Mouse (Mus musculus): ENCODE data around the gene Filip1l. TPM values are rescaled to one million over a fixed set of nuclear protein-coding genes. Genes with fewer than 3 reads are reported as not detected.

The Filip1l gene
- polyA plus RNA-seq, 1 experiment from 2014 or later: 4.2 TPM

DNA sequence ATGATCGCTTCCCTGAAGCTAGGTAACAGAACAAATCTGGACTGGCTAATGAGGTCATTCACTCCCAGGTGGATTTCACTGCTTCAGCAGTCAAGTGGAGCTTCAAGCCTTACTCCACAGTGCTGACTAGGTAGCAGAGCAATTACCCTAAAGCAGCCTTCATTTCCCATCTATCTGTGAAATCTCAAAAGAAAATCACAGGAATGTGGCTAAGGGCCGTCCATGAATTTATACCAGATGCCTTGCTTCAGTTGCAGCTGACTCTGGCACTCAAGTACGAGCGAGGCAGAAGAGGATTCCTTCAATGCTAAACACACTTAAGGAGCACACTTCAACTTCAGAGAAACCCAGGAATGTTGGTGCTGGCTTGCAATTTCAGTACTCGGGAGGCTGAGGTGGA, 50.9 kb downstream of the Filip1l start:
- no peak for ATAC-seq (ENCODE audit: low read depth)
- no peaks in the 10 kb centered on the region for H3K9me3 ChIP-seq
- H3K27ac ChIP-seq (replicated peaks): no peak overlapping the region
- no peak overlapping the region for H3K4me2 ChIP-seq
- H3K9ac ChIP-seq: no peak overlapping the region
- H3K4me1 ChIP-seq (replicated peaks): no peaks in the 10 kb centered on the region
- H3K27me3 ChIP-seq: no peaks in the 10 kb centered on the region
- WGBS: 82% methylated on average over 5 of the region's 5 CpGs
- no peaks in the 10 kb centered on the region for H3K36me3 ChIP-seq
- no peak overlapping the region for H3K4me3 ChIP-seq

DNA sequence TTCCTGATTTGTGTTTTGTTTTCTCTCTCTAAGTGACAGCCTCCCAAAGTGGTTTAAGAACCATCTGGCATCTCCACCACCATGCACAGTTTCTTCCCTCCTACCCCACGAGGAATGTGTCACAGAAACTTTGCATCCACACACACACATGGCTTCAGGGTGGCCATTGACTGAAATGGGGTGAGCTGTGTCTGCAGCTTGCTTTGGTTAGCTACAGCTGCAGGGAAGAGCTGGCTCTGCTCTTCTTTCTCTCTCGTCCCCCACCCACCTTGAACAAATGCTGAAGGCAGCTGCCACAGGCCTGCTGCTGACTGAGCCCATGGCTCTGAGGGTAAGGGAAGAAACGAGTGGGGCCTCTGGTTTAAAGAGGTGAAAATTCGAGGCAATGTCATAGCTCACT, 59.9 kb downstream of the Filip1l start:
- H3K4me2 ChIP-seq: no peak overlapping the region
- 50% methylated on average over 4 of the region's 4 CpGs for WGBS
- no peak overlapping the region for H3K9ac ChIP-seq
- H3K27ac ChIP-seq (replicated peaks): no peak overlapping the region
- no peak overlapping the region for H3K4me3 ChIP-seq
- H3K9me3 ChIP-seq: no peaks in the 10 kb centered on the region
- no peak for ATAC-seq (ENCODE audit: low read depth)
- no peaks in the 10 kb centered on the region for H3K27me3 ChIP-seq
- no peaks in the 10 kb centered on the region for H3K4me1 ChIP-seq (replicated peaks)
- no peaks in the 10 kb centered on the region for H3K36me3 ChIP-seq

DNA sequence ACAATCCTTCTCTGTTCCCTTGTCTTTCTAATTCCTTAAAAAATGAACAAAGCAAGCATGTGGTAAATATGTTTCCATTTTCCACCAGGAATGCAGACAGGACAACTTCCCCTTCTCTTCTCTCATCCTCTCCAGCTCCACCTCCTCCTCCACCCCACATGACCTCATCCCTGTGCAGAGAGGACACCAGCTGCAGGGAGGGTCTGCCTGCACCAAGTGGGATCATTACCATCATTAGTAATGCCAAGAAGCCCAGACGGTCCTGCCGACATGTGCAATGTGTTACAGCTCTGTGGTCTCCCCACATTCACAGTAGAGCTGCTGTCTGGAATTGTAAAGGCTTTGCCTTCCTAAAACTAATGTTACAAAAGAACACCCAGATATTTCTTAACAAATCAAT, 63.2 kb downstream of the Filip1l start:
- H3K9ac ChIP-seq: no peak overlapping the region
- H3K27me3 ChIP-seq: no peaks in the 10 kb centered on the region
- H3K4me3 ChIP-seq: no peak overlapping the region
- no peak for ATAC-seq (ENCODE audit: low read depth)
- H3K36me3 ChIP-seq: no peaks in the 10 kb centered on the region
- H3K9me3 ChIP-seq: no peaks in the 10 kb centered on the region
- no peaks in the 10 kb centered on the region for H3K4me1 ChIP-seq (replicated peaks)
- no peak overlapping the region for H3K27ac ChIP-seq (replicated peaks)
- 21% methylated on average over 2 of the region's 2 CpGs for WGBS
- no peak overlapping the region for H3K4me2 ChIP-seq

DNA sequence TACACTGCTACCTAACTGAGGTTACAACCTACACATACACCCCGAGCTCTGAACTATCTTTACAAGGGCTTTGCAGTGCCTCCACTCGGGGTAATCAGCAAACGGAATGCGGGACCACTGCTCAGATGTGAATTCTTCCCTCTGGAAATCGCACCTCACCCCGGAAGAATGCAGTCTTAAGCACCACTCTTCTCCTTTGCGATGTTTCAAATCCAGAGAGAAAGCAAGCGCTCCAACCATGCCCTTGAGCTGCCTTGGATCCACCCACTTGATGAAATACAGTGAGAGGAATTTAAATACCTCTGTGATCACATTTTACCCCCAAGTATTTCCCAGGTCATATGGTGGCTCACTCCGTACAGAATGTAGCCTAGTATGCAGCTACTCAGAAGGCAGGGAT, 64.1 kb downstream of the Filip1l start:
- no peaks in the 10 kb centered on the region for H3K9me3 ChIP-seq
- H3K27me3 ChIP-seq: no peaks in the 10 kb centered on the region
- no peaks in the 10 kb centered on the region for H3K36me3 ChIP-seq
- no peak overlapping the region for H3K4me3 ChIP-seq
- no peak overlapping the region for H3K9ac ChIP-seq
- H3K4me2 ChIP-seq: no peak overlapping the region
- no peak overlapping the region for H3K27ac ChIP-seq (replicated peaks)
- no peak for ATAC-seq (ENCODE audit: low read depth)
- WGBS: 83% methylated on average over 9 of the region's 9 CpGs
- peaks cover 9% of the 10 kb centered on the region for H3K4me1 ChIP-seq (replicated peaks)

DNA sequence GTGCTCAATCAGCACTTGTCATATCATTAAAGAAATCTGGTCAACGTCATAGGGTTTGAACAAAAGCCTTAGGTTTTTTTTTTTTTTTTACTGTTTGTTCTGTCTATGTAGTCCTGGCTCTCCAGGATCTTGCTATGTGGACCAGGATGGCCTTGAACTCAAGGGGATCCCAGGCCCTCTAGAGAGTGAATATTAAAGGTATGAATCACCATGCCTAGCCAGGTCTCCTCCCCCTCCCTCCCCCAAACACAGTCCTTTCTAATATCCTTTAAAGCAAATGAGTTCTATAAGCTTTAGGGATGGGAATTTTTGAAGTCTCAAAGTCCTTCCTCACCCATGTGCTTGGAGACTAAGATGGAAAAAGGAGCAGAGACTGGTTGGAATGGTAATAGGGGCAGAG, 65.1 kb downstream of the Filip1l start:
- Histone ChIP-seq H3K36me3 (no peaks in the 10 kb centered on the region), H3K27me3 (no peaks in the 10 kb centered on the region), H3K9me3 (no peaks in the 10 kb centered on the region), H3K4me2 (no peak overlapping the region), H3K27ac (replicated peaks) (no peak overlapping the region), H3K4me1 (replicated peaks) (peaks cover 19% of the 10 kb centered on the region), H3K9ac (no peak overlapping the region), H3K4me3 (no peak overlapping the region)
- WGBS: 81% methylated on average over 1 of the region's 1 CpGs
- ATAC-seq (ENCODE audit: low read depth): no peak

DNA sequence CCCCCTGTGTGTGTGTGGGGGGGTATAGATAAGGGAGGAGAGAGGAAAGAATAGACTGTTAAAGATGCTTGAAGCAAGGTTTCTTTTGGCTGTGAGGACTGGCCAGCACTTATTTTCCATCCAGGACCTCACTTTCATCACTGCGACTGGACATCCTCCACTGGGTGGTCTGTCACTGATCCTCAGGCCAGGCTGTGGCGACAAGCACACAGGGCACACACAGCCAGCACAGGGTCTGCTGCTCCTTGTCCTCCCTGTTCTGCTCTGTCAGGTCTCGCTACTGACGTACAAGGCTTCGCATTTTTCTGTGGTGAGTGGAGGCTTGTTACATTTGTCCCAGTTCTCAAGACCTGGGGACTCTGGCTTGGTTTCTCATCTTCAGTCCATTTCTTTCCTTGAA, 66.4 kb downstream of the Filip1l start:
- Histone ChIP-seq H3K27me3 (no peaks in the 10 kb centered on the region), H3K4me3 (no peak overlapping the region), H3K9me3 (no peaks in the 10 kb centered on the region), H3K4me2 (no peak overlapping the region), H3K9ac (no peak overlapping the region), H3K36me3 (no peaks in the 10 kb centered on the region), H3K4me1 (replicated peaks) (peaks cover 22% of the 10 kb centered on the region), H3K27ac (replicated peaks) (no peak overlapping the region)
- ATAC-seq (ENCODE audit: low read depth): no peak
- WGBS: 80% methylated on average over 5 of the region's 5 CpGs

DNA sequence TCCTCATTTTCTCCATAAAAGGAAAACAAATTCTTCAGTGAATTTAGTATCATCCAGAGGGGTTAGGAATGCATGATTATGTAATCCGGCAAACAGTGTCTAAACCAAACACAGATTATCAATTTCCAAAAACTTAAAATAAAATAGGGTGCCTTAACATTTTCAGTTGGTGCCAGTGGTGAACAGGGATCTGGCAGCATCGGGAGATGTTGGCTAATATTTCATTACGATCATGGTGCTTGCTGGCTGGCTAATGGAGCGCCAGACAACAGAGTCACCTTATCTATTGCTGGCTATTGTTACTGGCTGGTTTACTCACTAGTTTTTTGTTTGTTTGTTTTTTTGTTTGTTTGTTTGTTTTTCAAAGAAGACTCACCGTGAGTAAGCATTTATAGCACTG, 67.0 kb downstream of the Filip1l start:
- H3K9me3 ChIP-seq: no peaks in the 10 kb centered on the region
- WGBS: 86% methylated on average over 5 of the region's 5 CpGs
- H3K36me3 ChIP-seq: no peaks in the 10 kb centered on the region
- peaks cover 22% of the 10 kb centered on the region for H3K4me1 ChIP-seq (replicated peaks)
- no peak overlapping the region for H3K4me2 ChIP-seq
- H3K27me3 ChIP-seq: no peaks in the 10 kb centered on the region
- H3K9ac ChIP-seq: no peak overlapping the region
- H3K27ac ChIP-seq (replicated peaks): no peak overlapping the region
- no peak overlapping the region for H3K4me3 ChIP-seq
- ATAC-seq (ENCODE audit: low read depth): no peak

DNA sequence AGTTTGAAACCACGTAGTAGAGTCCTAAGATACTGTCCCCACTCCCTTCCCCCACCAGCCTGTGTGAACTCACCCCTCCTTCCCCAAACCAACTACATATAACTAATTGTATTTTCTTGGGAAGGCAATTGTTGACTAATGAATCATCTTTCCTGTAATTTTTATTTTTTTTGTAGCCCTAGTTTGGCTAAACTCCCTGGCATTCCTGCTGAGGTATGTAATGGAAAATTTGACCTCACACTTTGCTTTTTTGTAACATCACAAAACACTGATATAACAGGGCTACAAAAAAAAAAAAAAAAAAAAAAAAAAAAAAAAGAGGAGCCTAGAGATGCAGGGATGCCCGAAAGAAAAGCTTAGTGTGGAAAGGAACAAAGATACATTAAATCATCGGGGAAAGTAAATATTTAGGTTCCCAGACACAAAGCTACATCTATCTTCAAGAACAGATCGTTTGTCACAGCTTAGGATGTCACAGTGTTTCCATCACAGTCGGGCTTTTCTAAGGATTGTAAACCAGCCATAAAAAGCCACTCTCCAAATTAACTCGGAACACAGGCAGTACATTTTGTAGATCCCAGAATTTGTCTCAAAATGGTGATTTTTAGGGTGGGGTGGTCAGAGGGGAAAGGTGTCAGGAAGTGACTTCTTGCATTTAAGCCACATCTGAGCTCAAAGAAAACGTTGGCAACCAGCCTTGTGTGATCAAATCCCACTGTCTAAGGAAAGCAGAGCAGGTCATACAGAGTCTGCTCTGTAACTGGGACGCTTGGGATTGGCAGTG, 68.1 kb downstream of the Filip1l start:
- Histone ChIP-seq H3K9me3 (no peaks in the 10 kb centered on the region), H3K4me3 (no peak overlapping the region), H3K4me2 (no peak overlapping the region), H3K36me3 (no peaks in the 10 kb centered on the region), H3K27me3 (no peaks in the 10 kb centered on the region), H3K4me1 (replicated peaks) (peaks cover 29% of the 10 kb centered on the region), H3K9ac (no peak overlapping the region), H3K27ac (replicated peaks) (0 out of 2 replicates have a peak overlapping the region, but pooled peaks have one; percentile 18)
- WGBS: 27% methylated on average over 8 of the region's 8 CpGs
- ATAC-seq (ENCODE audit: low read depth): no peak; the same call in 1 of the 2 replicates

DNA sequence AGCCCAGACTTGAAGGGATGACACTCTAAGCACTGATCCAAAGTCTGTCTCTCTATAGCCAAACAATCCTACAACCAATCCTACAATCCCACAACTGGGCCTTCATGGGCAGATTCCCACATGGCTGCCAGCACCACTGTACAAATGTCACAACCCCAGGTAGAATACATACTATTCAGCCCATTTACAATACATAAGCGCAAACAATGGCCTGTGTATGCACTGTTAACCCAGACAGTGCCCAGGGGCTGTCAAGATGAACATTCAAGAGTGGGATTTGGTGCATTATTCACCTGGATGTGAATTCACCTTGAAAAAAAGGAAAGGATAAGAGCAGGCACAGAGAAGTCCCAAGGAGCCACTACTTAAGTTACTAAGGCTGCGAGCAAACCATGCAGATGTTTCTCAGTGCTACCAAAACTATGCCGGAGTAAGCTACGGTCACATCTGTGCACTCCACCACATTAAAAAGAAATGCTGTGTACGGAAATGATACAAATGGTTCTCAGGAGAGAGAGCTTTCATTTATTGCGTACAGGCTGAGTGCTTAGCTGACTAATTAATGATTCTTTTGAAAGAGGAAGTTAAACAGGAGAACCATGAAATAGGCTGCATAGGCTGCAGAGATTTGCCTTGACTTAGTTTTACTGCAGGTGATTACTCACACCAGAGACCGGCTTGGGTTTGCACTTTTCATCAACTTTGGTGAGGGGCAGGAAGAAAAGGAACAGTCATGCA, 69.0 kb downstream of the Filip1l start:
- H3K4me2 ChIP-seq: no peak overlapping the region
- H3K9ac ChIP-seq: no peak overlapping the region
- ATAC-seq (ENCODE audit: low read depth): peak; percentile 60
- no peaks in the 10 kb centered on the region for H3K27me3 ChIP-seq
- H3K4me3 ChIP-seq: no peak overlapping the region
- H3K9me3 ChIP-seq: no peaks in the 10 kb centered on the region
- 37% methylated on average over 7 of the region's 7 CpGs for WGBS
- H3K36me3 ChIP-seq: no peaks in the 10 kb centered on the region
- peak overlapping the region; percentile 18; the same call in 1 of the 2 replicates for H3K27ac ChIP-seq (replicated peaks)
- peaks cover 29% of the 10 kb centered on the region for H3K4me1 ChIP-seq (replicated peaks)

DNA sequence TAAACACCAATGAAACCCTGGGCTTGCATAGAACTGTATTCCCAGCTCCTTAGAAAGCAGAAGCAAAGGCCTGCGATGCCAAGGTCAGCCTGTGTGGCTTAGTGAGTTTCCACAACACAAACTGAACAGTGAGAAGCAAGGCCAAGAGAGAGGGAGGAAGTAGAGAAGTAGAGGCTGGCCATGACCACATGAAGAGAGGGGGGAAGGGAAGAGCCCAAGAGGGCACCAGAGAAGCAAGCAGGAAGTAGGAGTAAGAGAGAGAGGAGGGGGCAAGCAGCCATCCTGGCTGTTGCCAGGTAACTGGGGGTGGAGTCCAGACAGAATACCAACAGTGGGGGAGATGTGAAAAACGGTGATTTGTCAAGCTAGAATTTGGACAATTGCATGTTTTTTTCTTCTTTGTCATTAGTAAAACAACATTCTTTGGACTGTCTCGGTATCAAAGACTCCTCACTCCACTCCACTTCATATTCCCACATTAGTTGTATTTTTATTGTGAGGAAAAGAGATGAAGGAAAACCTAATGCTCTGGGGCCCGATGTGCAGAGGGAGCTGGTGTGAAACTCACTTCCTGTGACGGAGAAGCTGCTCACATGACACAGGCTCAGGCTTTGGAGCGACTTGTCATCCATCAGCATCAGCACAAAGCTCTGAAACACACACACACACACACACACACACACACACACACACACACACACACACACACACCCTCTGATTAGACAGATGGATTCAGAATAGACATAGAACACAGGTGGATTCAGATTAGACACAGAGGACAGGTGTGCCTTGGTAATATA, 70.3 kb downstream of the Filip1l start:
- peaks cover 29% of the 10 kb centered on the region for H3K4me1 ChIP-seq (replicated peaks)
- WGBS: 50% methylated on average over 6 of the region's 6 CpGs
- no peak overlapping the region for H3K9ac ChIP-seq
- no peak for ATAC-seq (ENCODE audit: low read depth)
- H3K27ac ChIP-seq (replicated peaks): no peak overlapping the region
- H3K27me3 ChIP-seq: no peaks in the 10 kb centered on the region
- H3K4me3 ChIP-seq: no peak overlapping the region
- H3K9me3 ChIP-seq: no peaks in the 10 kb centered on the region
- H3K36me3 ChIP-seq: no peaks in the 10 kb centered on the region
- H3K4me2 ChIP-seq: no peak overlapping the region

DNA sequence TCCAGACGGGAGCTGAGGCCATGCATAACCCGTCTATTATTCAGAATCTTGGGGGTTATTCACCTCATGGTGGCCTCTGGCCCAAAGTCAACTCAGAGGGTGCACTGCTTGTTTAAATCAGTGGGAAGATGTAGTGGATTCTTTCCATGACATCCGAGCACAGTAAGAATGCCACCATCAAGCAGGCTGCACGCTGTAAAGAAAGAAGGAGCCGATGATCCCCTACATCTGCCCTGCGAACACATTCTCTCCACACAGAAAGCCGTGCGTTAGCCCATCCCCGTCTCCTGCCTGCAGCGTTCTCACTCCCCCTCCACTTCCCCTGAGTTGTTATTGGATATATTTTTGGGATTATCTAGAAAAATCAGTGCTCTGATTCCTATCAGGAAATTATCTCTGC, 73.8 kb downstream of the Filip1l start:
- Histone ChIP-seq H3K9me3 (no peaks in the 10 kb centered on the region), H3K27ac (replicated peaks) (no peak overlapping the region), H3K4me2 (no peak overlapping the region), H3K4me1 (replicated peaks) (peaks cover 23% of the 10 kb centered on the region), H3K27me3 (no peaks in the 10 kb centered on the region), H3K36me3 (no peaks in the 10 kb centered on the region), H3K4me3 (no peak overlapping the region), H3K9ac (no peak overlapping the region)
- ATAC-seq (ENCODE audit: low read depth): no peak
- 72% methylated on average over 10 of the region's 10 CpGs for WGBS

All from neural tube, embryonic 13.5 days (tissue).